Mouse (Mus musculus) liver, embryonic 14.5 days (tissue): ENCODE data around the gene Inpp5a. TPM values are rescaled to one million over a fixed set of nuclear protein-coding genes. Genes with fewer than 3 reads are reported as not detected.

Experiments used
- ATAC-seq: fragments of 200-750 bp; cut with Nextera tagmentation; 2 replicates; pipeline ENCODE4 v1.8.0; 2017; ENCODE audit warnings: moderate number of reproducible peaks, mild to moderate bottlenecking, moderate library complexity; ENCODE audit not compliant: insufficient read depth
- DNase-seq, 3 experiments: peaks; one replicate each; pipeline ENCODE4 v3.0.0-alpha.2; 2012 to 2013; ENCODE audit warnings: low read depth in 3 of 3, low spot score in 3 of 3
- H3K27ac ChIP-seq: fragments of 300-500 bp; sonication (generic); 2 replicates; pipeline ENCODE4 v1.5.1; 2014; ENCODE audit warnings: moderate library complexity, mild to moderate bottlenecking, control low read depth, inconsistent platforms
- H3K27me3 ChIP-seq: fragments of 300-500 bp; sonication (generic); 2 replicates; pipeline ENCODE4 v1.6.1; 2014; ENCODE audit warnings: mild to moderate bottlenecking, low read length, moderate library complexity; ENCODE audit not compliant: control insufficient read depth, insufficient read depth
- H3K36me3 ChIP-seq: fragments of 300-500 bp; sonication (generic); replicated peaks from 2 replicates; pipeline ENCODE4 v1.6.1; 2014; ENCODE audit warnings: low read depth; ENCODE audit not compliant: control insufficient read depth, insufficient read depth
- H3K4me1 ChIP-seq, 2 experiments: fragments of 200-500 bp in 1 of 2; fragments of 300-500 bp in 1 of 2; sonication (generic) in 1 of 2; replicated peaks; 2 replicates each; pipeline ENCODE4 v1.6.1; 2012 to 2014; ENCODE audit warnings: antibody characterized with exemption in 1 of 2, inconsistent platforms in 1 of 2, low read length in 1 of 2; ENCODE audit not compliant: control insufficient read depth in 2 of 2, insufficient read depth in 2 of 2
- H3K4me2 ChIP-seq: fragments of 300-500 bp; sonication (generic); 2 replicates; pipeline ENCODE4 v1.6.1; 2014; ENCODE audit warnings: low read depth, mild to moderate bottlenecking, control low read depth, moderate library complexity
- H3K4me3 ChIP-seq, 2 experiments: fragments of 200-500 bp in 1 of 2; fragments of 300-500 bp in 1 of 2; sonication (generic) in 1 of 2; 2 replicates each; pipeline ENCODE4 v1.5.1; 2012 to 2014; ENCODE audit warnings: low read depth in 2 of 2, low read length in 2 of 2, mild to moderate bottlenecking in 2 of 2, control low read depth in 1 of 2, inconsistent platforms in 1 of 2, moderate library complexity in 1 of 2; ENCODE audit not compliant: insufficient read depth in 1 of 2
- H3K9ac ChIP-seq: fragments of 300-500 bp; sonication (generic); replicated peaks from 2 replicates; pipeline ENCODE4 v1.6.1; 2014; ENCODE audit warnings: mild to moderate bottlenecking, control low read depth, moderate library complexity
- H3K9me3 ChIP-seq: fragments of 300-500 bp; sonication (generic); 2 replicates; pipeline ENCODE4 v1.6.1; 2016; ENCODE audit warnings: low read length, mixed read lengths; ENCODE audit not compliant: control insufficient read depth
- CTCF ChIP-seq: IDR thresholded peaks from 2 replicates; pipeline ENCODE4 v1.5.1; 2016; ENCODE audit warnings: antibody characterized with exemption, low read depth, control low read depth
- EP300 ChIP-seq: IDR thresholded peaks from 2 replicates; pipeline ENCODE4 v1.6.1; 2016; ENCODE audit warnings: antibody characterized with exemption, low read depth
- WGBS: fragments of 180-500 bp; shearing (Covaris S2); extraction: QIAGEN DNeasy Blood & Tissue Kit; methylation state at CpG from one replicate; pipeline ENCODE4 v1.1.7; 2014; ENCODE audit not compliant: insufficient replicate concordance; 5-methylcytosine and 5-hydroxymethylcytosine counted together
- polyA plus RNA-seq, 2 experiments: library from polyadenylated mRNA; depleted of rRNA in 1 of 2; stranded (reverse) in 1 of 2; unstranded in 1 of 2; fragments of >200 nt; fragmentation: Nextera tagmentation in 1 of 2; extraction: Ambion mirVana in 1 of 2; gene quantifications; 2 replicates each; pipeline versions ENCODE4 v1.2.1 to v1.2.3; 2012 to 2014

The Inpp5a gene
- polyA plus RNA-seq, 2 experiments = 2.4 to 3.5 TPM

DNA sequence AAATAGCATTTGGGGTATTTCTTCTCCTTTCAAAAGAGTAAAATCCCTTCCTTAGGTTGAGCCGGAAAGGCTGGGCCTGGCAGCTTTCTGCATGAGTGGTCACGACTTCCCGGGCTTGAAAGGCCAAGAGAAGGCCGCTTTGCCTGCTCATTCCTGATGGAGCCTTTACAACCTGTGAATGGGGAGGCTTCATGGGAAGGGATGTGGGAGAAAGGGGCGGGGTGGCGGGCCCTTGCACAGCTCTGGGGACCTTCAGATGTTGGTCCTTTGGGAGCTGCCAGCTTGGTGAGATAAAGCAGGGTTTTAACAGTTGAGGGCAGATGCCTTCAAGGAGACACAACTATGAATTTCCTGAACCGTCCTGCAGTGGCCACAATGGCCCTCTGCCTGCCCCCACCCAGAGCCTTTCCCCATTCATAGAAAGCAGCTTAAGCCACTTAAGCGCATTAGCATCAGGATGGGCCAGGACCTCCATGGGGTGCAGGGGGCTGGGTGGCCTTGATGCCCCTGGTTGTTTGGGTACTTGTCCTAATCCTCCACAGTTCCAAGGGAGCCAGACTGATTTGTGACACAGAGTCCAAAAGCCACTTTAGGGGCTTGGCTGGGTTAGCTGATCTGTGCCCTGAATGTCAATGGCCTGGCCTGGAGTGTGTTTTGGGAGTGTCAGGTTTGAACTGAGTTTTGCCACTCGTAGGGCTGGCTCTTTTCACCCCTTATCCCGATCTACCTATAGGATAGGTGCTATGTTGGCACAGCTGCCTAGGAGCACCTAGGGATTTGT, 168.0 kb downstream of the Inpp5a start:
- no peak for TF ChIP-seq EP300
- no peak for TF ChIP-seq CTCF
- no peak overlapping the region for H3K9ac ChIP-seq
- ATAC-seq = no peak
- H3K27ac ChIP-seq = no peak overlapping the region
- no peaks in the 10 kb centered on the region for H3K27me3 ChIP-seq
- DNase-seq = no peak
- H3K4me2 ChIP-seq = no peak overlapping the region
- no peak overlapping the region for H3K4me3 ChIP-seq
- 51% methylated on average over 10 of the region's 10 CpGs for WGBS
- no peaks in the 10 kb centered on the region for H3K4me1 ChIP-seq
- no peaks in the 10 kb centered on the region for H3K9me3 ChIP-seq
- no peaks in the 10 kb centered on the region for H3K36me3 ChIP-seq

GRCm38 (mm10) chr7:139559659-139560058, 170.8 kb downstream of the Inpp5a start:
- no peak overlapping the region for H3K4me3 ChIP-seq
- no peaks in the 10 kb centered on the region for H3K27me3 ChIP-seq
- H3K4me2 ChIP-seq = no peak overlapping the region
- no peak for DNase-seq
- H3K27ac ChIP-seq = no peak overlapping the region
- TF ChIP-seq CTCF (no peak), EP300 (no peak)
- ATAC-seq = no peak
- H3K36me3 ChIP-seq = no peaks in the 10 kb centered on the region
- H3K4me1 ChIP-seq = no peaks in the 10 kb centered on the region
- H3K9me3 ChIP-seq = no peaks in the 10 kb centered on the region
- no peak overlapping the region for H3K9ac ChIP-seq
- WGBS = 77% methylated on average over 10 of the region's 10 CpGs

- Histone ChIP-seq H3K36me3 (no peaks in the 10 kb centered on the region), H3K27ac (no peak overlapping the region), H3K4me3 (no peak overlapping the region), H3K9me3 (no peaks in the 10 kb centered on the region), H3K4me2 (no peak overlapping the region), H3K4me1 (no peaks in the 10 kb centered on the region), H3K9ac (no peak overlapping the region), H3K27me3 (no peaks in the 10 kb centered on the region)
- DNase-seq = no peak
- TF ChIP-seq EP300 = no peak
- TF ChIP-seq CTCF = no peak
- WGBS = 58% methylated on average over 4 of the region's 4 CpGs
- ATAC-seq = no peak
Measured at GRCm38 (mm10) chr7:139563425-139563824, 174.5 kb downstream of the Inpp5a start.

DNA sequence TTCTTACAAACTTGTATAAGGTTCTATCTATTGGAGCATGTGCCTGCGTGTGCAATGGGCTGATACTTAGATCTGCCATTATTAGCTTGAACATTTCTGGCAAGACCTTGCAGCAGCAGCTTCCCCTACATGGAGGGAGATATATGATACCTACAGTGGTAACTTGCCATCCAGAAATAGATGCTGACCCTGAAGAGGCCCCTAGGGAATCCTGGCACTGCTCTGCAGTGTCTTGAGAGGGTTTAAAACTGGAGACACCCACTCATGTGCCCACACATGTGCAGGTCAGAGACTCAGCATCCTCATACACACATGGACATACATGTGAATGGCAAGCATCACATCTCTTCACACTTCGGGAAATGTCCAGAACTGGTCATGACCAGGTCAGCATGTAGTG, 175.3 kb downstream of the Inpp5a start:
- H3K4me1 ChIP-seq = no peaks in the 10 kb centered on the region
- 65% methylated on average over 2 of the region's 2 CpGs for WGBS
- no peak overlapping the region for H3K4me2 ChIP-seq
- H3K9me3 ChIP-seq = no peaks in the 10 kb centered on the region
- H3K27ac ChIP-seq = no peak overlapping the region
- no peak for DNase-seq
- H3K27me3 ChIP-seq = no peaks in the 10 kb centered on the region
- no peak overlapping the region for H3K9ac ChIP-seq
- H3K36me3 ChIP-seq = no peaks in the 10 kb centered on the region
- H3K4me3 ChIP-seq = no peak overlapping the region
- TF ChIP-seq EP300 (no peak), CTCF (no peak)
- no peak for ATAC-seq

- ATAC-seq (no peak), DNase-seq (no peak)
- Histone ChIP-seq H3K4me2 (no peak overlapping the region), H3K4me1 (no peaks in the 10 kb centered on the region), H3K9me3 (no peaks in the 10 kb centered on the region), H3K27ac (no peak overlapping the region), H3K4me3 (no peak overlapping the region), H3K36me3 (no peaks in the 10 kb centered on the region), H3K9ac (no peak overlapping the region), H3K27me3 (no peaks in the 10 kb centered on the region)
- TF ChIP-seq EP300 (no peak), CTCF (no peak)
- 49% methylated on average over 6 of the region's 6 CpGs for WGBS
Measured at GRCm38 (mm10) chr7:139565998-139566397, 177.1 kb downstream of the Inpp5a start.
